21 mouse cellular contexts compared by ENCODE assay signal in the genomic region with DNA sequence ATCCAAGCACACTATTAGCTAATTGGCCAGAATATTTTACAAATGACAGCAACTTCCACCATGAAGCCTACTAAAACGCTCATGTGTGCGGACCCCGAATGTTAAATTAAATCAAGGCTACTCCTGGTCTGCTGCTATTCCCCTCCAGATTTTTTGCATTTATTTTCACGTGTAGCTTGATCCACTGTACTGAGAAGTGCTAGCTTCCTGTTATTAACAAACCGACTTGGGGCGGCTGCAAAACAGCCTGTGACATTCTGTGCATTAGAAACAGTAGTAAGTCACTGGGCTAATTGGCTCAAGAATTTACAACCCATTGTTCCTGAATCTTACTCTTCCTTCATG. TPM values are rescaled to one million over a fixed set of nuclear protein-coding genes. Genes with fewer than 3 reads are reported as not detected.
A peak's percentile ranks its signal among the peaks of the same experiment; 100 is the strongest.
DNase-seq lines count a peak whose midpoint lies in the region; ATAC-seq lines count a peak whose summit lies in the region.
"Had no signal": no experiment of that assay in that cellular context is flagged by ENCODE, and none has a peak within 500 bp of the region (broad histone marks: within the 10 kb centered on the region; RNA-seq: fewer than 3 reads in every experiment).

No protein-coding gene starts in this region.

- H3K4me2 ChIP-seq in neural tube, embryonic 13.5 days: peak overlapping the region; percentile 30
- H3K4me2 ChIP-seq in neural tube, embryonic 15.5 days: no peak overlapping the region; the same call in 1 of the 2 replicates
- H3K4me2 ChIP-seq in embryonic facial prominence, embryonic 15.5 days (replicated peaks): peak overlapping the region; percentile 19; the same call in 1 of the 2 replicates
- peak overlapping the region; percentile 36 for H3K4me2 ChIP-seq in limb, embryonic 13.5 days (replicated peaks)
- H3K4me2 ChIP-seq in heart, embryonic 11.5 days: no peak overlapping the region
- no peak overlapping the region for H3K4me2 ChIP-seq in forebrain, embryonic 14.5 days (ENCODE audit: low read length)
- H3K4me2 ChIP-seq: forebrain, embryonic 13.5 days; hindbrain, embryonic 13.5 days had no signal

- 16% methylated on average over 6 of the region's 6 CpGs for WGBS in neural tube, embryonic 13.5 days
- WGBS in neural tube, embryonic 15.5 days: 20% methylated on average over 6 of the region's 6 CpGs
- 21% methylated on average over 6 of the region's 6 CpGs for WGBS in embryonic facial prominence, embryonic 15.5 days
- 10% methylated on average over 6 of the region's 6 CpGs for whole genome bisulfite sequencing in limb, embryonic 13.5 days
- 43% methylated on average over 6 of the region's 6 CpGs for WGBS in heart, embryonic 11.5 days (ENCODE audit: insufficient replicate concordance)
- 26% methylated on average over 6 of the region's 6 CpGs for WGBS in forebrain, embryonic 14.5 days

- H3K36me3 ChIP-seq in neural tube, embryonic 13.5 days: no peaks in the 10 kb centered on the region
- H3K36me3 ChIP-seq in neural tube, embryonic 15.5 days: no peaks in the 10 kb centered on the region
- H3K36me3 ChIP-seq in embryonic facial prominence, embryonic 15.5 days: no peaks in the 10 kb centered on the region
- H3K36me3 ChIP-seq in limb, embryonic 13.5 days: no peaks in the 10 kb centered on the region
- no peaks in the 10 kb centered on the region for H3K36me3 ChIP-seq in heart, embryonic 11.5 days (ENCODE audit: control insufficient read depth, insufficient read depth, low read length)
- no peaks in the 10 kb centered on the region for H3K36me3 ChIP-seq in forebrain, embryonic 14.5 days (ENCODE audit: control insufficient read depth, insufficient read depth, low read length)
- H3K36me3 ChIP-seq: hindbrain, embryonic 13.5 days had no signal

- peaks cover 50% of the 10 kb centered on the region for H3K27me3 ChIP-seq in neural tube, embryonic 13.5 days
- peaks cover 21% of the 10 kb centered on the region for H3K27me3 ChIP-seq in neural tube, embryonic 15.5 days (replicated peaks)
- H3K27me3 ChIP-seq in embryonic facial prominence, embryonic 15.5 days: peaks cover 33% of the 10 kb centered on the region
- H3K27me3 ChIP-seq in limb, embryonic 13.5 days: peaks cover 33% of the 10 kb centered on the region
- peaks cover 3% of the 10 kb centered on the region; the same call in 1 of the 2 replicates for H3K27me3 ChIP-seq in heart, embryonic 11.5 days (ENCODE audit: control insufficient read depth, insufficient read depth, low read length)
- H3K27me3 ChIP-seq in forebrain, embryonic 14.5 days (replicated peaks; ENCODE audit: control insufficient read depth, insufficient read depth, low read length): 0 out of 2 replicates have a peak, but pooled peaks cover 2% of the 10 kb centered on the region

- H3K9me3 ChIP-seq in neural tube, embryonic 13.5 days: no peaks in the 10 kb centered on the region
- H3K9me3 ChIP-seq in neural tube, embryonic 15.5 days (replicated peaks): no peaks in the 10 kb centered on the region
- no peaks in the 10 kb centered on the region for H3K9me3 ChIP-seq in embryonic facial prominence, embryonic 15.5 days (replicated peaks)
- no peaks in the 10 kb centered on the region for H3K9me3 ChIP-seq in limb, embryonic 13.5 days
- no peaks in the 10 kb centered on the region for H3K9me3 ChIP-seq in heart, embryonic 11.5 days (replicated peaks; ENCODE audit: control insufficient read depth, low read length)
- no peaks in the 10 kb centered on the region for H3K9me3 ChIP-seq in forebrain, embryonic 14.5 days (replicated peaks; ENCODE audit: control insufficient read depth, low read length)
- H3K9me3 ChIP-seq: forebrain, embryonic 13.5 days; hindbrain, embryonic 13.5 days had no signal

- intact Hi-C loops in heart, postnatal 10 days (cut with DNase I): no loop called here

- no peak overlapping the region for H3K9ac ChIP-seq in neural tube, embryonic 13.5 days
- H3K9ac ChIP-seq in neural tube, embryonic 15.5 days (replicated peaks): no peak overlapping the region
- no peak overlapping the region for H3K9ac ChIP-seq in embryonic facial prominence, embryonic 15.5 days
- H3K9ac ChIP-seq in limb, embryonic 13.5 days: no peak overlapping the region
- no peak overlapping the region for H3K9ac ChIP-seq in heart, embryonic 11.5 days (ENCODE audit: low read depth, low read length)
- no peak overlapping the region for H3K9ac ChIP-seq in forebrain, embryonic 14.5 days (ENCODE audit: low read length)
- H3K9ac ChIP-seq: forebrain, embryonic 13.5 days; hindbrain, embryonic 13.5 days had no signal

- no peak for DNase-seq in heart, postnatal 10 days
- DNase-seq in forebrain, embryonic 14.5 days (ENCODE audit: low spot score): no peak
- DNase-seq: adrenal gland, adult 2 months; adrenal gland, postnatal 25 days; cerebellum, adult 18-20 months; cerebellum, adult 9-11 months; cerebellum, postnatal 36 days; gastrocnemius, postnatal 36 days; heart, adult 11 months; heart, postnatal 14 days had no signal

- no peak overlapping the region for H3K27ac ChIP-seq in neural tube, embryonic 13.5 days (replicated peaks)
- H3K27ac ChIP-seq in neural tube, embryonic 15.5 days (replicated peaks): no peak overlapping the region
- no peak overlapping the region for H3K27ac ChIP-seq in embryonic facial prominence, embryonic 15.5 days (replicated peaks)
- H3K27ac ChIP-seq in limb, embryonic 13.5 days: no peak overlapping the region; the same call in 1 of the 2 replicates
- H3K27ac ChIP-seq in heart, embryonic 11.5 days (ENCODE audit: low read depth, low read length): no peak overlapping the region
- H3K27ac ChIP-seq in forebrain, embryonic 14.5 days (ENCODE audit: low read depth, low read length): no peak overlapping the region
- H3K27ac ChIP-seq: forebrain, embryonic 13.5 days; hindbrain, embryonic 13.5 days; hindbrain, postnatal 0 days had no signal

- H3K4me3 ChIP-seq in neural tube, embryonic 13.5 days: no peak overlapping the region
- no peak overlapping the region for H3K4me3 ChIP-seq in neural tube, embryonic 15.5 days (replicated peaks)
- no peak overlapping the region for H3K4me3 ChIP-seq in embryonic facial prominence, embryonic 15.5 days (replicated peaks)
- no peak overlapping the region for H3K4me3 ChIP-seq in limb, embryonic 13.5 days
- no peak overlapping the region for H3K4me3 ChIP-seq in heart, embryonic 11.5 days (ENCODE audit: low read depth, low read length)
- H3K4me3 ChIP-seq in forebrain, embryonic 14.5 days (ENCODE audit: low read depth, low read length): no peak overlapping the region
- H3K4me3 ChIP-seq: forebrain, embryonic 13.5 days; hindbrain, embryonic 13.5 days had no signal

- ATAC-seq in neural tube, embryonic 13.5 days (ENCODE audit: low read depth): no peak
- no peak for ATAC-seq in neural tube, embryonic 15.5 days (ENCODE audit: low FRiP score)
- ATAC-seq in embryonic facial prominence, embryonic 15.5 days (ENCODE audit: insufficient number of reproducible peaks, low FRiP score, low TSS enrichment, low read depth): 0 out of 2 replicates have a peak, but pooled peaks have one; percentile 11
- ATAC-seq in limb, embryonic 13.5 days (ENCODE audit: low FRiP score, low read depth): no peak; the same call in 1 of the 2 replicates
- ATAC-seq in heart, embryonic 11.5 days (replicated peaks; ENCODE audit: insufficient number of reproducible peaks, low FRiP score, low TSS enrichment): no peak
- no peak for ATAC-seq in forebrain, embryonic 14.5 days
- ATAC-seq: forebrain, embryonic 13.5 days; hindbrain, postnatal 0 days had no signal

- H3K4me1 ChIP-seq in neural tube, embryonic 13.5 days (replicated peaks): no peaks in the 10 kb centered on the region
- no peaks in the 10 kb centered on the region for H3K4me1 ChIP-seq in neural tube, embryonic 15.5 days
- H3K4me1 ChIP-seq in embryonic facial prominence, embryonic 15.5 days: peaks cover 4% of the 10 kb centered on the region; the same call in 1 of the 2 replicates
- H3K4me1 ChIP-seq in limb, embryonic 13.5 days: peaks cover 26% of the 10 kb centered on the region
- no peaks in the 10 kb centered on the region for H3K4me1 ChIP-seq in heart, embryonic 11.5 days (ENCODE audit: control insufficient read depth, insufficient read depth, low read length)
- H3K4me1 ChIP-seq in forebrain, embryonic 14.5 days (ENCODE audit: control insufficient read depth, insufficient read depth, low read length): no peaks in the 10 kb centered on the region
- H3K4me1 ChIP-seq: forebrain, embryonic 13.5 days; hindbrain, embryonic 13.5 days had no signal

RNA-seq across cellular contexts. Expression of gene Pax9, which starts 27.1 kb away (rescaled TPM):
- polyA plus RNA-seq in neural tube, embryonic 13.5 days (2015; fragmentation: Nextera tagmentation; extraction: Ambion mirVana): 0.56 and 2.2 TPM in 2 replicates
- polyA plus RNA-seq in neural tube, embryonic 15.5 days (2015; fragmentation: Nextera tagmentation; extraction: Ambion mirVana): 0.35 and 3.5 TPM in 2 replicates
- 7.6 and 11.7 TPM in 2 replicates for polyA plus RNA-seq in embryonic facial prominence, embryonic 15.5 days (2015; fragmentation: Nextera tagmentation; extraction: Ambion mirVana)
- 7.2 and 10.2 TPM in 2 replicates for polyA plus RNA-seq in limb, embryonic 13.5 days (2015; fragmentation: Nextera tagmentation; extraction: Ambion mirVana)
- total RNA-seq in heart, postnatal 10 days (2021): under 1 TPM; 0.12 to 0.24 TPM
- polyA plus RNA-seq in heart, embryonic 11.5 days (2014; fragmentation: Nextera tagmentation; extraction: Ambion mirVana): 0.08 and 0.50 TPM in 2 replicates
- polyA plus RNA-seq in forebrain, embryonic 14.5 days (2014; fragmentation: Nextera tagmentation; extraction: Ambion mirVana): not detected in 2 replicates
- total RNA-seq: adrenal gland, adult 2 months; adrenal gland, postnatal 25 days; hematopoietic stem cell, adult 5-6 weeks; hindbrain, postnatal 0 days had no signal
- polyA plus RNA-seq: adrenal gland, adult 2 months; forebrain, embryonic 13.5 days; heart, embryonic 14.5 days; hindbrain, postnatal 0 days; intestine, embryonic 14.5 days had no signal

Comparison
In these comparisons a context has a peak if more than half of its experiments do, and no peak if none do; other contexts are left out.
1. H3K4me2 ChIP-seq: peak in neural tube, embryonic 13.5 days (single experiment), embryonic facial prominence, embryonic 15.5 days (single experiment) and limb, embryonic 13.5 days (single experiment); none in neural tube, embryonic 15.5 days (single experiment), heart, embryonic 11.5 days (single experiment) and forebrain, embryonic 14.5 days (single experiment).